Mouse (Mus musculus) heart, embryonic 15.5 days (tissue): ENCODE results near the gene Dnmt3a. TPM values are rescaled to one million over a fixed set of nuclear protein-coding genes. Genes with fewer than 3 reads are reported as not detected.
A peak's percentile ranks its signal among the peaks of the same experiment; 100 is the strongest.

Experiments
- ATAC-seq: fragments of 200-750 bp; cut with Nextera tagmentation; replicated peaks from 2 replicates; pipeline ENCODE4 v1.8.0; 2017; ENCODE audit warnings: low read depth, moderate TSS enrichment; ENCODE audit not compliant: insufficient number of reproducible peaks, insufficient read depth, low FRiP score
- H3K27ac ChIP-seq: fragments of 300-500 bp; sonication (generic); 2 replicates; pipeline ENCODE4 v1.5.1; 2015; ENCODE audit warnings: mild to moderate bottlenecking, inconsistent platforms
- H3K27me3 ChIP-seq: fragments of 300-500 bp; sonication (generic); 2 replicates; pipeline ENCODE4 v1.6.1; 2015; ENCODE audit warnings: inconsistent platforms
- H3K36me3 ChIP-seq: fragments of 300-500 bp; sonication (generic); 2 replicates; pipeline ENCODE4 v1.6.1; 2015; ENCODE audit warnings: mild to moderate bottlenecking, inconsistent platforms
- H3K4me1 ChIP-seq: fragments of 300-500 bp; sonication (generic); replicated peaks from 2 replicates; pipeline ENCODE4 v1.6.1; 2015; ENCODE audit warnings: inconsistent platforms
- H3K4me2 ChIP-seq: fragments of 300-500 bp; sonication (generic); 2 replicates; pipeline ENCODE4 v1.6.1; 2015; ENCODE audit warnings: inconsistent platforms, mild to moderate bottlenecking, moderate library complexity
- H3K4me3 ChIP-seq: fragments of 300-500 bp; sonication (generic); 2 replicates; pipeline ENCODE4 v1.5.1; 2015; ENCODE audit warnings: mild to moderate bottlenecking, inconsistent platforms
- H3K9ac ChIP-seq: fragments of 300-500 bp; sonication (generic); 2 replicates; pipeline ENCODE4 v1.6.1; 2015; ENCODE audit warnings: mild to moderate bottlenecking, inconsistent platforms
- H3K9me3 ChIP-seq: fragments of 300-500 bp; sonication (generic); replicated peaks from 2 replicates; pipeline ENCODE4 v1.6.1; 2016; ENCODE audit warnings: inconsistent platforms
- WGBS: fragments of 180-500 bp; shearing (Covaris S2); methylation state at CpG from one replicate; pipeline ENCODE4 v1.1.7; 2015; ENCODE audit warnings: mixed read lengths; 5-methylcytosine and 5-hydroxymethylcytosine counted together
- polyA plus RNA-seq: library from polyadenylated mRNA; unstranded; fragments of >200 nt; fragmentation: Nextera tagmentation; extraction: Ambion mirVana; gene quantifications from 2 replicates; pipeline ENCODE4 v1.2.1, GENCODE M21; 2015

Gene Dnmt3a
- polyA plus RNA-seq, 1 experiment from 2014 or later = 79.9 TPM

DNA sequence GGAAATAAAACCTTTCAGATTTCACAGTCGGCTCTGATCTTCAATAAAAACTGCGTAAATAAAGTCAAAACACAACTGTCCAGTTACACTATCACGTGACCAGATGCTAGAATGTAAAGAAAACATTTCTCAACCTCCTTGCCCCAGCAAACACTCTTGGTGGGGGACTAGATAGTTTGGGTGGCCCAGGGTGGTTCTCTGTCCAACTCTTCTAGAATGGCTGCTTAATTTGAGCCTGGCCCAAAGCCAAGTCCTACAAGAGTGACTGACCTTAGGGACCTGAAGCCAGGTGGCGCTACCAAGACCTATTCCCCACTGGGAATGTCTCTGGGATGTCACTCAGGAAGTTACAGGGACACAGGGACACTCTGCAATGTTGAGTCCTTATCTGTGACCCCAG is 154.7 kb downstream of the Dnmt3a start:
- Histone ChIP-seq H3K4me3 (peak overlapping the region; percentile 61), H3K27ac (peak overlapping the region; percentile 86), H3K9ac (peak overlapping the region; percentile 66; the same call in 1 of the 2 replicates), H3K4me2 (peak overlapping the region; percentile 89), H3K27me3 (peaks cover 9% of the 10 kb centered on the region), H3K9me3 (no peaks in the 10 kb centered on the region), H3K36me3 (no peaks in the 10 kb centered on the region), H3K4me1 (peaks cover 7% of the 10 kb centered on the region; the same call in 1 of the 2 replicates)
- ATAC-seq = no peak
- 42% methylated on average over 4 of the region's 4 CpGs for WGBS

Other genes starting within 250 kb of the Dnmt3a start
- 12.8 and 19.4 TPM in 2 replicates for gene Dtnb, start 233.6 kb upstream of the Dnmt3a start, polyA plus RNA-seq
- gene Pomc, start 148.9 kb downstream of the Dnmt3a start, polyA plus RNA-seq = 1.2 and 1.6 TPM in 2 replicates
- gene Efr3b, start 232.9 kb downstream of the Dnmt3a start, polyA plus RNA-seq = 5.1 and 5.4 TPM in 2 replicates